Mouse (Mus musculus) heart, embryonic 16.5 days (tissue): Measurements from ENCODE around the gene Spire2. TPM values are rescaled to one million over a fixed set of nuclear protein-coding genes. Genes with fewer than 3 reads are reported as not detected.

ENCODE experiments used
- ATAC-seq: fragments of 200-750 bp; cut with Nextera tagmentation; replicated peaks from 2 replicates; pipeline ENCODE4 v1.8.0; 2017; ENCODE audit warnings: moderate number of reproducible peaks; ENCODE audit not compliant: insufficient read depth, low FRiP score; ENCODE audit errors: extremely low read depth
- H3K27ac ChIP-seq: fragments of 300-500 bp; sonication (generic); 2 replicates; pipeline ENCODE4 v1.5.1; 2014; ENCODE audit warnings: mild to moderate bottlenecking, low read length, control low read depth, moderate library complexity
- H3K27me3 ChIP-seq: fragments of 300-500 bp; sonication (generic); 2 replicates; pipeline ENCODE4 v1.6.1; 2014; ENCODE audit warnings: low read length, mixed read lengths; ENCODE audit not compliant: control insufficient read depth, insufficient read depth
- H3K36me3 ChIP-seq: fragments of 300-500 bp; sonication (generic); 2 replicates; pipeline ENCODE4 v1.6.1; 2014; ENCODE audit not compliant: control insufficient read depth, insufficient read depth
- H3K4me1 ChIP-seq: fragments of 300-500 bp; sonication (generic); 2 replicates; pipeline ENCODE4 v1.6.1; 2014; ENCODE audit warnings: low read length, mixed read lengths; ENCODE audit not compliant: control insufficient read depth, insufficient read depth
- H3K4me2 ChIP-seq: fragments of 300-500 bp; sonication (generic); 2 replicates; pipeline ENCODE4 v1.6.1; 2014; ENCODE audit warnings: low read depth, mild to moderate bottlenecking, control low read depth, low read length
- H3K4me3 ChIP-seq: fragments of 300-500 bp; sonication (generic); 2 replicates; pipeline ENCODE4 v1.5.1; 2014; ENCODE audit warnings: mild to moderate bottlenecking, control low read depth, low read length
- H3K9ac ChIP-seq: fragments of 300-500 bp; sonication (generic); 2 replicates; pipeline ENCODE4 v1.6.1; 2014; ENCODE audit warnings: low read length, control low read depth
- H3K9me3 ChIP-seq: fragments of 300-500 bp; sonication (generic); replicated peaks from 2 replicates; pipeline ENCODE4 v1.6.1; 2016; ENCODE audit warnings: low read length; ENCODE audit not compliant: control insufficient read depth
- WGBS: fragments of 180-500 bp; shearing (Covaris S2); extraction: QIAGEN DNeasy Blood & Tissue Kit; methylation state at CpG from one replicate; pipeline ENCODE4 v1.1.7; 2014; 5-methylcytosine and 5-hydroxymethylcytosine counted together
- polyA plus RNA-seq: library from polyadenylated mRNA; unstranded; fragments of >200 nt; fragmentation: Nextera tagmentation; extraction: Ambion mirVana; gene quantifications from 2 replicates; pipeline ENCODE4 v1.2.1, GENCODE M21; 2015

Gene Spire2
- polyA plus RNA-seq, 1 experiment from 2014 or later: 0.79 TPM

- Histone ChIP-seq H3K4me1 (peaks cover 22% of the 10 kb centered on the region), H3K9ac (no peak overlapping the region), H3K36me3 (peaks cover 5% of the 10 kb centered on the region; the same call in 1 of the 2 replicates), H3K9me3 (no peaks in the 10 kb centered on the region), H3K27ac (no peak overlapping the region), H3K27me3 (peaks cover 23% of the 10 kb centered on the region), H3K4me3 (no peak overlapping the region), H3K4me2 (no peak overlapping the region)
- 84% methylated on average over 13 of the region's 13 CpGs for WGBS
- no peak for ATAC-seq
Measured at GRCm38 (mm10) chr8:123407612-123408011, 75.1 kb downstream of the Spire2 start.

GRCm38 (mm10) chr8:123408586-123409544 lies 76.4 kb downstream of the Spire2 start:
- peaks cover 32% of the 10 kb centered on the region for H3K27me3 ChIP-seq
- no peak overlapping the region for H3K9ac ChIP-seq
- H3K4me3 ChIP-seq: no peak overlapping the region
- H3K27ac ChIP-seq: no peak overlapping the region
- no peak overlapping the region for H3K4me2 ChIP-seq
- no peaks in the 10 kb centered on the region for H3K9me3 ChIP-seq
- H3K4me1 ChIP-seq: peaks cover 22% of the 10 kb centered on the region
- 57% methylated on average over 9 of the region's 9 CpGs for WGBS
- H3K36me3 ChIP-seq: no peaks in the 10 kb centered on the region
- ATAC-seq: no peak

- WGBS: 57% methylated on average over 8 of the region's 8 CpGs
- H3K9ac ChIP-seq: no peak overlapping the region
- ATAC-seq: no peak; the same call in 1 of the 2 replicates
- H3K9me3 ChIP-seq: no peaks in the 10 kb centered on the region
- H3K4me1 ChIP-seq: peaks cover 22% of the 10 kb centered on the region
- H3K4me2 ChIP-seq: no peak overlapping the region; the same call in 1 of the 2 replicates
- H3K4me3 ChIP-seq: no peak overlapping the region
- peaks cover 35% of the 10 kb centered on the region for H3K27me3 ChIP-seq
- no peak overlapping the region for H3K27ac ChIP-seq
- no peaks in the 10 kb centered on the region for H3K36me3 ChIP-seq
Measured at GRCm38 (mm10) chr8:123410049-123410587, 77.6 kb downstream of the Spire2 start.

GRCm38 (mm10) chr8:123410788-123411187 lies 78.3 kb downstream of the Spire2 start:
- Histone ChIP-seq H3K36me3 (no peaks in the 10 kb centered on the region), H3K9ac (no peak overlapping the region), H3K4me1 (peaks cover 22% of the 10 kb centered on the region), H3K4me2 (peak overlapping the region; percentile 52), H3K27me3 (peaks cover 35% of the 10 kb centered on the region), H3K4me3 (peak overlapping the region; percentile 33), H3K27ac (no peak overlapping the region), H3K9me3 (no peaks in the 10 kb centered on the region)
- ATAC-seq: no peak
- 14% methylated on average over 11 of the region's 11 CpGs for WGBS

GRCm38 (mm10) chr8:123411246-123411645 lies 78.7 kb downstream of the Spire2 start, which contains the start of gene Tubb3:
Gene Tubb3, plus strand, starts transcription at chr8:123411424.
- Histone ChIP-seq H3K36me3 (no peaks in the 10 kb centered on the region), H3K9ac (no peak within 1 kb of the TSS), H3K27me3 (peaks cover 35% of the 10 kb centered on the region), H3K4me2 (peak within 1 kb of the TSS; percentile 52), H3K4me1 (peaks cover 22% of the 10 kb centered on the region), H3K4me3 (peak within 1 kb of the TSS; percentile 33), H3K9me3 (no peaks in the 10 kb centered on the region), H3K27ac (no peak within 1 kb of the TSS)
- ATAC-seq: peak; percentile 15; the same call in 1 of the 2 replicates
- WGBS: under 1% methylated on average over 29 of the region's 29 CpGs

- Histone ChIP-seq H3K27ac (no peak overlapping the region), H3K36me3 (no peaks in the 10 kb centered on the region), H3K4me1 (peaks cover 22% of the 10 kb centered on the region), H3K9me3 (no peaks in the 10 kb centered on the region), H3K4me2 (peak overlapping the region; percentile 52), H3K9ac (no peak overlapping the region), H3K4me3 (peak overlapping the region; percentile 33), H3K27me3 (peaks cover 35% of the 10 kb centered on the region)
- no peak for ATAC-seq
- 11% methylated on average over 16 of the region's 16 CpGs for WGBS
Measured at GRCm38 (mm10) chr8:123411781-123412327, 79.3 kb downstream of the Spire2 start.

- Histone ChIP-seq H3K27ac (no peak overlapping the region), H3K9me3 (no peaks in the 10 kb centered on the region), H3K4me2 (no peak overlapping the region), H3K4me3 (no peak overlapping the region), H3K9ac (no peak overlapping the region), H3K27me3 (peaks cover 35% of the 10 kb centered on the region), H3K36me3 (no peaks in the 10 kb centered on the region), H3K4me1 (peaks cover 22% of the 10 kb centered on the region)
- 5% methylated on average over 12 of the region's 12 CpGs for WGBS
- no peak for ATAC-seq
Measured at GRCm38 (mm10) chr8:123412560-123413170, 80.2 kb downstream of the Spire2 start.

GRCm38 (mm10) chr8:123414255-123414654 lies 81.7 kb downstream of the Spire2 start:
- Histone ChIP-seq H3K4me3 (no peak overlapping the region), H3K4me2 (no peak overlapping the region), H3K27me3 (peaks cover 35% of the 10 kb centered on the region), H3K4me1 (peaks cover 17% of the 10 kb centered on the region), H3K36me3 (no peaks in the 10 kb centered on the region), H3K9me3 (no peaks in the 10 kb centered on the region), H3K27ac (no peak overlapping the region), H3K9ac (no peak overlapping the region)
- ATAC-seq: no peak
- 8% methylated on average over 9 of the region's 9 CpGs for whole genome bisulfite sequencing
